Mouse (Mus musculus) liver, embryonic 14.5 days (tissue): ENCODE measurements around the gene Fbxo17.

Experiments used
- CTCF ChIP-seq: IDR thresholded peaks from 2 replicates; pipeline ENCODE4 v1.5.1; 2016; ENCODE audit warnings: antibody characterized with exemption, low read depth, control low read depth
- EP300 ChIP-seq: IDR thresholded peaks from 2 replicates; pipeline ENCODE4 v1.6.1; 2016; ENCODE audit warnings: antibody characterized with exemption, low read depth

DNA sequence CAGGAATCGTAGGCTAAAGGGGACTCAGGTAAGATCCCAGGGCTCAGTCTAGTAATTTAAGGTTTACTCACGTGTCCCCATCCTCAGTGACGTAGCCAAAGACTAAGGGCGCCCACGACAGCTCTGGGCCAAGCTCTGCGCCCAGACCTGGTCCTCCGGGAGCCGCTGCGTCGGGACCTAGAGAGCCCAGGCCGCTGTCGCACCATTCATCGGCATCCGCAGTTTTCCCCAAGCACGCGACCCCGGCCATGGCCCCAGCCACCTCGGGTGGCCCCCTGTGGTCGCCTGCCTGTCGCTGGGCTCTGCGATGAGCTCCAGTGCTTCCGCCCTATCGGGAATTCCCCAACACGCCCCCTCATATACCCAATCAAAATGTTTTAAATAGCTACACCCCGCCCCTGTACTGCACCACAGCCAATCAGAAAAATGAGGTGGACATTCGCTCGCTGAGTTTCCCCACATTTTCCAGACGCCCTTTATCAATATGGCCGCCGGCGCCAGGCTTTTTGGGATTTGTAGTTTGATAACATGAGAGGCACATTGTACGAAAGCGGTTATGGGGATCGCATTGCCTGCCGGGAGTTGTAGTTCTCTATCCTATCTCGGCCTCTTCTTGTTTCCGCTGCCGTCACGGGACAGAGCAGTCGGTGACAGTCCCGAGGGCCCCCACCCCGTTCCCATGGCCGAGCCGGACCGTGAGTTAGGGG is 49.7 kb downstream of the Fbxo17 start, which contains the start of gene Sirt2:
- TF ChIP-seq CTCF (peak; percentile 36; the same call in 1 of the 2 replicates), EP300 (no peak)
